Mouse (Mus musculus) midbrain, postnatal 0 days (tissue): ENCODE results near the gene Zfp273. TPM values are rescaled to one million over a fixed set of nuclear protein-coding genes. Genes with fewer than 3 reads are reported as not detected.
"Not testable (repeated sequence)": the region's sequence is repeated elsewhere in the genome, so short reads cannot be mapped to it uniquely, and the experiment has no call there.

ENCODE experiments used
- ATAC-seq: fragments of 200-750 bp; cut with Nextera tagmentation; 2 replicates; pipeline ENCODE4 v1.8.0; 2017; ENCODE audit warnings: moderate number of reproducible peaks, mild to moderate bottlenecking, moderate TSS enrichment, moderate library complexity; ENCODE audit not compliant: low FRiP score
- DNase-seq: peaks from one replicate; pipeline ENCODE4 v3.0.0-alpha.2; 2015; ENCODE audit warnings: low spot score
- H3K27ac ChIP-seq: fragments of 300-500 bp; sonication (generic); 2 replicates; pipeline ENCODE4 v1.5.1; 2014; ENCODE audit warnings: low read depth, mild to moderate bottlenecking, low read length, mixed read lengths
- H3K27me3 ChIP-seq: fragments of 300-500 bp; sonication (generic); 2 replicates; pipeline ENCODE4 v1.6.1; 2014; ENCODE audit warnings: low read length, control low read depth, mixed read lengths; ENCODE audit not compliant: insufficient read depth
- H3K36me3 ChIP-seq: fragments of 300-500 bp; sonication (generic); 2 replicates; pipeline ENCODE4 v1.6.1; 2014; ENCODE audit warnings: low read length, control low read depth, mixed read lengths; ENCODE audit not compliant: insufficient read depth
- H3K4me1 ChIP-seq: fragments of 300-500 bp; sonication (generic); 2 replicates; pipeline ENCODE4 v1.6.1; 2014; ENCODE audit warnings: mild to moderate bottlenecking, control low read depth, antibody characterized with exemption, low read length, mixed read lengths; ENCODE audit not compliant: insufficient read depth
- H3K4me2 ChIP-seq: fragments of 300-500 bp; sonication (generic); 2 replicates; pipeline ENCODE4 v1.6.1; 2014; ENCODE audit warnings: low read depth, mild to moderate bottlenecking, low read length, mixed read lengths; ENCODE audit not compliant: poor library complexity, severe bottlenecking
- H3K4me3 ChIP-seq: fragments of 300-500 bp; sonication (generic); 2 replicates; pipeline ENCODE4 v1.5.1; 2014; ENCODE audit warnings: low read depth, mild to moderate bottlenecking, low read length, moderate library complexity
- H3K9ac ChIP-seq: fragments of 300-500 bp; sonication (generic); replicated peaks from 2 replicates; pipeline ENCODE4 v1.6.1; 2014; ENCODE audit warnings: mild to moderate bottlenecking, low read length, moderate library complexity, mixed read lengths; ENCODE audit not compliant: poor library complexity, severe bottlenecking
- H3K9me3 ChIP-seq: fragments of 300-500 bp; sonication (generic); 2 replicates; pipeline ENCODE4 v1.6.1; 2016; ENCODE audit warnings: low read length, control low read depth
- CTCF ChIP-seq: IDR thresholded peaks from 2 replicates; pipeline ENCODE4 v1.5.1; 2016; ENCODE audit warnings: antibody characterized with exemption, mild to moderate bottlenecking
- WGBS: fragments of 180-500 bp; shearing (Covaris S2); extraction: QIAGEN DNeasy Blood & Tissue Kit; methylation state at CpG from one replicate; pipeline ENCODE4 v1.1.7; 2014; 5-methylcytosine and 5-hydroxymethylcytosine counted together
- polyA plus RNA-seq: library from polyadenylated mRNA; unstranded; fragments of >200 nt; fragmentation: Nextera tagmentation; extraction: Ambion mirVana; gene quantifications from 2 replicates; pipeline ENCODE4 v1.2.1, GENCODE M21; 2015
- total RNA-seq: library from RNA; depleted of rRNA; stranded (reverse); fragments of >200 nt; gene quantifications from 2 replicates; pipeline ENCODE4 v1.2.3, GENCODE M21; 2014; rRNA removed

Zfp273 gene
- total and polyA plus RNA-seq, 2 experiments from 2014 or later: 8.9 to 9.5 TPM

DNA sequence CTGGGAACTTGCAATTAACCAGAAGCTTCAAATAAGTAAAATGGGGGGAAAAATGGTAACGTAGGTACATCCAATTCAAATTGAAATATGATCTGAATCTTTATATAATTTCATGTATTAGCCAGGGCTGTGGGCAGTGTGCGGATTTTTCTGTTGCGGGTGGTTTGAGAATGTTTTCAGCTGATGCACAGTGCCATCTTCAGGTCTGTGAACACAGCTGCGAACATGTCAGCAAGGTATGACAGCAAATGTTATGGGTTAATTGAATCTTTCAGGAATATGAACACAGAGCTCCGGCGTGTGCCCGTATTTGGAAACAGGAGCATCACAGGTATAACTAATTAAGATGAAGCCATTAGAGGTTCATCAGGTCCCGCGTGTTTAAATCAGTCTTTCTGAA is 49.0 kb downstream of the Zfp273 start:
- no peak overlapping the region for H3K4me3 ChIP-seq
- H3K4me1 ChIP-seq: no peaks in the 10 kb centered on the region
- 82% methylated on average over 9 of the region's 9 CpGs for WGBS
- ATAC-seq: no peak
- H3K9ac ChIP-seq: no peak overlapping the region
- no peaks in the 10 kb centered on the region for H3K27me3 ChIP-seq
- peak; percentile 19 for DNase-seq
- H3K9me3 ChIP-seq: no peaks in the 10 kb centered on the region
- no peaks in the 10 kb centered on the region for H3K36me3 ChIP-seq
- no peak overlapping the region for H3K27ac ChIP-seq
- TF ChIP-seq CTCF: peak; percentile 50
- no peak overlapping the region for H3K4me2 ChIP-seq

DNA sequence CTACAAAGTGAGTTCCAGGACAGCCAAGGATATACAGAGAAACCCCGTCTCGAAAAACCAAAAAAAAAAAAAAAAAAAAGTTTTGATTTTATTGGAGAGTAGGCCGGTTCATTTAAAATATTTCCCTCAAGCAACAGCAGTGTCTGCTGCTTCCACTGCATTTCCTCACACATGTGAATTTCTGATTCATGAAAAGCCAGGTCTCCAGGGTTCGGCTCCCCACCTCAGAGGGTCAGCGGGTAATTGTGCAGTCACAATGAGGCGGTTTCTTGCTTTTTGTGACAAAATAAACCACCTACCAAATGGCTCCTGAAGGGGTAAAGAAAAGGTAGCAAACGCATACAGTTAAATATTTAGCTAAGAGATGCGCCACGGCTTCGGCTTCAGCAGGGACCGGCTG is 49.5 kb downstream of the Zfp273 start, which contains the start of gene BC048507:
TSS of gene BC048507 (plus strand) at position 301 of the 400 bp plus-strand sequence.
- Histone ChIP-seq H3K4me3 (no peak within 1 kb of the TSS), H3K27ac (no peak within 1 kb of the TSS), H3K9me3 (no peaks in the 10 kb centered on the region), H3K4me2 (no peak within 1 kb of the TSS), H3K36me3 (no peaks in the 10 kb centered on the region), H3K4me1 (no peaks in the 10 kb centered on the region), H3K27me3 (no peaks in the 10 kb centered on the region), H3K9ac (no peak within 1 kb of the TSS)
- no peak for ATAC-seq
- TF ChIP-seq CTCF: no peak
- WGBS: 88% methylated on average over 11 of the region's 11 CpGs
- no peak for DNase-seq

DNA sequence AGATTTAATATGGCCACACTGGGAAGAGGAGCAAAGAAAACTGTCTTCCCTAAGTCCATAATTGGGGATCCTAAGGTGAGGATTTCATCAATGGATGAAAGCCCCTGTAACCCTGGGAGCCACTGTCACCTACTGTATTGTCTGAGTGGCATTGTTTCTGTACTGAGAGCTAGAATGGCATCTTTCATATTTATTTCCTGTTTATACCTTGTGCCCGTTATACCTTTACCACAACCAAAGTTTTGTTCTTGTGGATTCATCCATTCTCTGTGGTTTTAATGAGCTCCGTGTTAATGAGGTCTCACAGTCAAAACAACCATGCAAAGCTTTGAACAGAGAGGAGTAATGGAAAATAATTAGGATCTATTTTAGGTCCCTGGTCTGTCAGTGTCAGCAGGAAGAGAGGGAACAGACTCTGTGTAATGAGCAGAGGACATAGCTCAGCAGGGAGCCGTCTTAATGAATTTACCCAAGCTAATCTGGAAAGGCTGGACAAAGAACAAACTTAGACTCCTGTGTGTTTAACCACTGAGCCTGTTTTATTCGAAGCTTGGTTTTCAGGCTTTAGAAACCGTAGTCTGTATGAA is 51.3 kb downstream of the Zfp273 start:
- H3K27me3 ChIP-seq: no peaks in the 10 kb centered on the region
- H3K27ac ChIP-seq: no peak overlapping the region
- no peak for TF ChIP-seq CTCF
- no peak for ATAC-seq
- no peak overlapping the region for H3K4me2 ChIP-seq
- 33% methylated on average over 5 of the region's 5 CpGs for WGBS
- no peak overlapping the region for H3K4me3 ChIP-seq
- DNase-seq: peak; percentile 29
- no peaks in the 10 kb centered on the region for H3K36me3 ChIP-seq
- no peak overlapping the region for H3K9ac ChIP-seq
- H3K9me3 ChIP-seq: 0 out of 2 replicates have a peak, but pooled peaks cover 3% of the 10 kb centered on the region
- no peaks in the 10 kb centered on the region for H3K4me1 ChIP-seq

- no peak for DNase-seq
Measured at GRCm38 (mm10) chr13:67867899-67868298, 54.4 kb downstream of the Zfp273 start.

DNA sequence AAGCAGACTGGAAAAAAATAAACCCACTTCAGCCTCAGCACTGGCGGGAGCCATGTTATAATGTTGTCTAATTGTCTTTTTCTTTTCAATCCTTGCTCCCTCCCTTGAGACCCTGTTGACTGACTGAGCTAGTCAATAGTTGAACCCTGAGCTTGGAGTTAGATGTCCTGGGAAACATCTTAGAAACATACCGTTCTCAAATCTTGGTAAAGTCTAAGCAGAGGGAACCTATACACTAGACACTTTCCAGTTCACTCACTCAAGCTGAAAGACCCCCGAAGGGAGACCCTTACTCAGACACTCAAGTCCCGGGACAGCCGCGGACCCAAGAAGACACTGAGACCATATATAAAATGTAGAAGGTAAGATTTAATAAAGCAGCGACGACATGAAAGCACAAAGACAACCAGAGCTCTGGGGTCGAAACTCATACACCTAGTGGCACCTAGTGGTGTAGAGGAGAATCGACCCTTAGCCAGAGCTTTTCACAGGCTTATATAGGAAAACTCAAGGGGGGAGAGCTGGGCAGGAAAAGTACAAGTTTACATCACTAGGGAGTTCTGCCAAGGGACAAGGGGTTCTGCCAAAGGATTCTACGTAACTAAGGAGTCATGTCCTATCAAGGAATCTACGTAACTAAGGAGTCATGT is 62.6 kb downstream of the Zfp273 start:
- DNase-seq, H3K4me1 ChIP-seq, H3K9me3 ChIP-seq, H3K36me3 ChIP-seq, H3K27ac ChIP-seq, H3K4me3 ChIP-seq, H3K9ac ChIP-seq, ATAC-seq, H3K27me3 ChIP-seq: not testable (repeated sequence)
- 0 out of 2 replicates have a peak overlapping the region, but pooled peaks have one; percentile 22 for H3K4me2 ChIP-seq
- WGBS: 27% methylated on average over 7 of the region's 12 CpGs

More at GRCm38 (mm10) chr13:67867899-67868298, 54.4 kb downstream of the Zfp273 start:
- H3K4me2 ChIP-seq: no peak overlapping the region
- TF ChIP-seq CTCF: peak; percentile 28; the same call in 1 of the 2 replicates
- no peaks in the 10 kb centered on the region for H3K36me3 ChIP-seq
- H3K4me1 ChIP-seq: no peaks in the 10 kb centered on the region
- WGBS: 33% methylated on average over 3 of the region's 3 CpGs
- H3K9me3 ChIP-seq: 0 out of 2 replicates have a peak, but pooled peaks cover 6% of the 10 kb centered on the region
- ATAC-seq: no peak
- H3K9ac ChIP-seq: no peak overlapping the region
- H3K4me3 ChIP-seq: no peak overlapping the region
- no peaks in the 10 kb centered on the region for H3K27me3 ChIP-seq
- no peak overlapping the region for H3K27ac ChIP-seq

Other genes with a start within 250 kb of the Zfp273 start
- 9.4 and 11.6 TPM in 2 replicates for gene Zfp729b, start 204.0 kb upstream of the Zfp273 start, total RNA-seq
- 3.4 and 4.1 TPM in 2 replicates for gene Zfp729b, start 204.0 kb upstream of the Zfp273 start, polyA plus RNA-seq
- gene Gm49345, start 176.0 kb upstream of the Zfp273 start, total RNA-seq: not detected in 2 replicates
- 1.5 and 1.9 TPM in 2 replicates for gene Gm49345, start 176.0 kb upstream of the Zfp273 start, polyA plus RNA-seq
- 5.6 and 8.5 TPM in 2 replicates for gene Zfp729a, start 175.9 kb upstream of the Zfp273 start, total RNA-seq
- gene Zfp729a, start 175.9 kb upstream of the Zfp273 start, polyA plus RNA-seq: 1.8 and 1.9 TPM in 2 replicates
- 12.6 and 22.2 TPM in 2 replicates for gene Zfp738, start 126.7 kb upstream of the Zfp273 start, total RNA-seq
- gene Zfp738, start 126.7 kb upstream of the Zfp273 start, polyA plus RNA-seq: 7.9 and 10.5 TPM in 2 replicates
- 9.5 and 14.5 TPM in 2 replicates for gene Zfp65, start 84.6 kb upstream of the Zfp273 start, total RNA-seq
- gene Zfp65, start 84.6 kb upstream of the Zfp273 start, polyA plus RNA-seq: 4.4 TPM in 2 replicates
- gene Zfp85, start 58.5 kb upstream of the Zfp273 start, total RNA-seq: 5.4 and 6.1 TPM in 2 replicates
- 3.6 and 4.0 TPM in 2 replicates for gene Zfp85, start 58.5 kb upstream of the Zfp273 start, polyA plus RNA-seq
- 1.5 and 2.3 TPM in 2 replicates for gene Zfp493, start 34.0 kb upstream of the Zfp273 start, total RNA-seq
- gene Zfp493, start 34.0 kb upstream of the Zfp273 start, polyA plus RNA-seq: 1.3 and 2.0 TPM in 2 replicates
- gene Gm10037, start 17.4 kb downstream of the Zfp273 start, total RNA-seq: 1.2 and 2.9 TPM in 2 replicates
- 5.2 and 5.5 TPM in 2 replicates for gene Gm10037, start 17.4 kb downstream of the Zfp273 start, polyA plus RNA-seq
- not detected in 2 replicates for gene BC048507, start 49.6 kb downstream of the Zfp273 start, total RNA-seq
- gene BC048507, start 49.6 kb downstream of the Zfp273 start, polyA plus RNA-seq: not detected in 2 replicates